Mouse (Mus musculus): Measurements from ENCODE around the gene Arhgap33.

Gene Arhgap33

GRCm38 (mm10) chr7:30534633-30535577 is at the start of gene Arhgap33:
TSS of gene Arhgap33 (minus strand) at chr7:30535060.
- peak; percentile 99 for DNase-seq (ENCODE audit: low spot score)

DNA sequence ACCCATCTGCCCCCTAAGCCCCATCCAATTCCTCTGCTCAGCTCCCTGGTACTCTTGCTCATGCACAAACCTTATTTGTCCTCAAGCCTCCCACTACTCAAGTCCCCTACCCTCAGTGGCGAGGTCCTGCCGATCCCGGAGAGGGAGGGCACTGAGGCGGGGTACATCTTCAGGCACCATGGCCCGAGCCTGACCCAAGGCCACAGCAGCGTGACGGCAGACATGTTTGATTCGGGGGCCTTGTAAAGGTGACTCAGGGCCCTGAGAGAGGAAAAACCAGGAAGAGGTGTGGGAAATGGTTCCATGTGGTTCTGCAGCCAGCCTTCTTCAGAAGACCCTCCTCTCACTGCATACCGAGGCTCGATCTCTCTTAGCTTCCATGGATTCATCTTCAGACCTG is 49.5 kb upstream of the Arhgap33 start:
- no peak for DNase-seq (ENCODE audit: low spot score)

DNA sequence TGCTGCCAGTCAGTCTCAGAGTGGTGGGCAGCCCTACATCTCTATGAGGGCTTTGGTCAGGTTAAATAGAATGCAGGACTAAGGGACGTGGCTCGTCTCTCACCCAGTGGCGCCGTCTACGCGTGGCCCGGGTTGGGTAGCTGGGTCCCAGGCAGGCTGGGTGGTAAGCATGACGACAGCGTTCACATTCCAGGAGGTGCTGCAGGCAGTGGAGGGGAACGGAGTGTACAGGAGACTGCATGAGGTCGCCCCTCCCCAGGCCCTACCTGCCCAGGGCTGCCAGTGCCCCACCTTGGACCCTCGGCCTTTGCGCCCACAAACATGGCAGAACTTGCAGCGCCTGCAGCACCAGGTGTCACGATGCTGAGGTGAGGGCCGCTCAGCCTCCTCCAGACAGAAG is 46.7 kb upstream of the Arhgap33 start:
- DNase-seq (ENCODE audit: low spot score), result no peak

DNA sequence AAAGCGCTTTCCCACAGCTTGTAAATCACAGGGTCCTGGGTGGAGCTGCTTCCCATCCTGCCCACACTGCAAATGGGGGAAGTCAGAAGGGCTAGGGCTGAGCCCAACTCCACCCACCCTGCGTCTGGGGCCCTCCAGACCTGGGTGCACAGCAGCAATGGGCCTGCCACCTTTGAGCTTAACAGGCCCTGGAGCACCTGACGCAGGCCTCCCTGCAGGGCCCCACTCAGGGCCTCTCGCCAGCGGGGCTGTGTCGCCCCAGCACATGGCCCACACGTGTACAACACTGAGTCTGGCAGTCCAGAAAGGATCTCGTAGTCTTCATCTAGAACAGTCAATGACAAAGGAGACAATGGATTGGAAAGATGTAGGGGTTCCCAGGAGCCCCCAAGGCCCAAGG is 45.1 kb upstream of the Arhgap33 start:
- no peak for DNase-seq (ENCODE audit: low spot score)

GRCm38 (mm10) chr7:30572969-30573368 is 38.1 kb upstream of the Arhgap33 start:
- no peak for DNase-seq (ENCODE audit: low spot score)

- DNase-seq (ENCODE audit: low spot score), result no peak
These were observed 37.5 kb upstream of the Arhgap33 start for GRCm38 (mm10) chr7:30572389-30572788.

DNA sequence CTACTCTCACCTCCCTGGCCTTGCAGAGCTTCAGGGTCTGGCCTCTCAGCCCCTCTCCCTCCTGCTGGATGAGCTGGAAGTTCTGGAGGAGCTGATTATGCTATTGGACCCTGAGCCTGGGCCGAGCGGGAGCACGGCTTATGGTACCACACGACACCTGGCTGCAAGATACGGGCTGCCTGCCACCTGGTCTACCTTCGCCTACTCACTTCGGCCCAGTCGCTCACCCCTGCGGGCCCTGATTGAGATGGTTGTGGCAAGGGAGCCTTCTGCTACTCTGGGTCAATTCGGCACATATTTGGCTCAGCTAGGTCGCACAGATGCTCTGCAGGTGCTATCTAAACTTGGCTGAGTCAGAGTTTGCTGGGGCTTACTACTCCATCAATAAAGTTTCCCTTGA is 32.7 kb upstream of the Arhgap33 start:
- DNase-seq (ENCODE audit: low spot score), result no peak

GRCm38 (mm10) chr7:30566033-30566432 is 31.2 kb upstream of the Arhgap33 start:
- DNase-seq (ENCODE audit: low spot score), result no peak

DNA sequence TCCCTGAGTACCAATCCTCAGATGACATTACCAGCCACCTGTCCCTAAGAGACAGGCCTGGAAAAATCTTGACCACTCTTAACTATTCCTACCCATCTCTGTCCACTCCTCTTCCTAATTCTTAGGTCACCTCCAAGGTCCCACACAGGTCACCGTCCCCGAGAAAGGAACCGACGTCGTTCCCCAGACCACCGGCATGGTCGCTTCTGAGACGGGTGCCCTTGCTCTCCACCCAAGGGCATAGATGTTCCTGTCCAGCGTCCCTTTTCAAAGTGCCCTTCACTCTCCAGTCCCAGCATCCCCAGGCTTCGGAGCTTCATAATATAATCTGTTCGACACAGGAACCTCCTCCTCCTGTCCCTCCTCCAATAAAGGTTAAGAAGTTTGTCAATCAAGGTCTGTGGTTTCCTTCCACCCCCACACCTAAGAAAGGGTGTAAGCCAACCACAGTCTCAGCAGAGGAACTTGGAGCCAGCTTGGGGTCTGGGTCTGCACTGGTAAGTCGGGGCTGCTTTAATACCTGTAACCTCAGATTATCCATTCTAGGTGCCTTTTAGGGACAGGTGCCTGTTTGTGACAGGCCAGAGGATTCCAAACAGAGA is 30.2 kb upstream of the Arhgap33 start, which contains the start of gene Igflr1:
Igflr1 (plus strand) TSS at position 458 of the 602 bp plus-strand sequence.
- no peak for DNase-seq (ENCODE audit: low spot score)

GRCm38 (mm10) chr7:30563906-30564280 is 29.0 kb upstream of the Arhgap33 start:
- no peak for DNase-seq (ENCODE audit: low spot score)

DNA sequence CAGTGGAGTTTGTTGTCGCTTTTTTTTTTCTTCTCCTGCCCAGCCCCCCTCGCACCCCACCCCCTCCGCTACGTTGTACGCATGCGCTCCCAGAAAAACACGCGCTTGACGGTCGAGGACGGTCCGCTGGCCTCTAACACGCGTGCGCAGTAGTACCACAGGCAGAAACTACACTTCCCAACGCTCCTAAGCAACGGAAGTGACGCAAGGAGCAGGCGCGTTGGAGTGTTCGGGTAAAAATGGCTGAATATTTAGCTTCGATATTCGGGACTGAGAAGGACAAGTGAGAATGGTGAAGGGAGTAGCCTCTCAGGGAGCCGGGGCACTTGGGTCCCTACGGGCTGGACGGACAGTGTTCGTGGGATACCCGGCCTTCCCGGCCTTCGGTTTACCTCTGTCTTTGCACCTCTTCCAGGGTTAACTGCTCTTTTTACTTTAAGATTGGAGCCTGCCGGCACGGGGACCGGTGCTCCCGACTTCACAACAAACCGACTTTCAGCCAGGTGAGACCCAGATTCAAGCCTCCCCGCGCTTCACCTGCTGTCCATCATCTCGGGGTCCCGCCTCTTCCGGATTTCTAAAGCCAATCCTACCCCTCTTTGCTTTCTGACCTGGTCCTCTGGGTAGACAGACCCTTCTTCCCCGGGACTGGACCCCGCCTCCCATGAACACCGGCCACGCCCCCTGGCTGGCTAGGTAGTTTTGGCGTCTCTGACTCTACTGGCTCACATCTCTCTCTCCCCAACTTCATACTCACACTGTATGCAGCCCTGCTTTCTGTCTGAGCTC is 28.5 kb upstream of the Arhgap33 start, which contains the start of the genes U2af1l4, Gm49396 and Psenen:
U2af1l4 (plus strand) TSS at position 185 of the 789 bp plus-strand sequence.
Gm49396 (plus strand) TSS at position 228 of the 789 bp plus-strand sequence.
Psenen (minus strand) TSS at position 511 of the 789 bp plus-strand sequence.
- DNase-seq (ENCODE audit: low spot score), result peak; percentile 99

DNA sequence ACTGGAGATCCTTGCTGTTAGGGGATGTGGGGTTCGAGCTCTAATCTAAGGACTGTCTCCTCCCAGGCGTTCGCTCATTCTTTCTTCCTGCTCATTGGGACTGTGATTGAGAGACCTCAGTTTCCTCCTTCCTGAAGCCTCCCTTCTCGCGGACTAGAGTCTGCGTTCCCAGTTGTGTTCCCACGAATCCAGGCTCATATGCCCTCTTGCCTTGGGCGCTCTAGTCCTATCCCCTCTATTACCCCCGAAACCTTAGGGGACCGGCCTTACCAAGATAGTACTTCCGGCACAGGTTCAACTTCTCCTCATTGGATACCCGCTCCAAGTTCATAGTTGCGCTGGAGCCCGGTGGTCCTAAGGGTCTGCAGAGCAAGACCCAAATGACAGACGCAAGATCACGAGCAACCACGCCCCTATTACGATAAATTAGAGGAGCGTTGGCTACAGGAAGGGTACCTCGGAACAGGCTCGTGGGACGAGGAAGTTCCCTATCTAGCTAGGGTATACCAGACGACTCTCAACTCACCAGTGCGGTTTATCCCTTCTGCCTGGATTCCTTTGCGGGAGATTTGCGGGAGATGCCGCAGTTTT is 27.8 kb upstream of the Arhgap33 start:
- no peak for DNase-seq (ENCODE audit: low spot score)

- DNase-seq (ENCODE audit: low spot score), result peak; percentile 13
These were observed 25.4 kb upstream of the Arhgap33 start for GRCm38 (mm10) chr7:30560296-30560695.

GRCm38 (mm10) chr7:30559443-30559954 is 24.6 kb upstream of the Arhgap33 start, which contains the start of gene Lin37:
TSS of gene Lin37 (minus strand) at chr7:30559838.
- peak; percentile 97 for DNase-seq (ENCODE audit: low spot score)

GRCm38 (mm10) chr7:30558656-30559442 is 24.0 kb upstream of the Arhgap33 start:
- DNase-seq (ENCODE audit: low spot score), result no peak

- no peak for DNase-seq (ENCODE audit: low spot score)
These were observed 23.1 kb upstream of the Arhgap33 start for GRCm38 (mm10) chr7:30557901-30558514.

DNA sequence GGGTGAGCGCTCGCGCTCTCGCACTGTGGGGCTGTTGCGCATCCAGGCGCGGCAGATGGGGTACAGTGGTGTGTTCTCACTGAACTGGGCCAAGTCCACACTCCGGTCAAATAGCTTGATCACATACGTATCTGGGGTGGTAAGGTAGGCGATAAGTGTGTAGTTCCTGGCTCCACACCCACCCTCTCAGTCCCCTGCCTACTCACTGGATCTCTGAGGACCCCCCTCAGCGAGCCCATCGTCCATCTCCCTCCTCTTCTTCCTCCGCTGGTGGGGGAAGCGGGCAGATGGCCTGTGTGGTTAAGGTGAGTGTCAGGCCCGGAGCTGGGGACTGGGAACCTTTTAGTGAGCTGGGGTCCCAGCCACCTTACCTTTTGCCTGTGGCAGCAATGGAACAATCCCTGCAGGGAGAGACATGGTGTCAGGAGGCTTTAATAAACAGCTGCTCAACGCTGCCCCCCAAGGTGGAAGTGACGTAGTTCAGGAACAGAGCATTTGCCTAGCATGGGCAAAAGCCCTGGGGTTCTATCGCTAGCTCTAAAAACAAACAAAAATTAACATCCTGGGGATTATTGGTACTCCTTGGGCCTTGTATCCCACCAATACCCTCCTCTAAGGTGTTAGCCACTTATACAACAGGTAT is 22.2 kb upstream of the Arhgap33 start:
- DNase-seq (ENCODE audit: low spot score), result peak; percentile 43

DNA sequence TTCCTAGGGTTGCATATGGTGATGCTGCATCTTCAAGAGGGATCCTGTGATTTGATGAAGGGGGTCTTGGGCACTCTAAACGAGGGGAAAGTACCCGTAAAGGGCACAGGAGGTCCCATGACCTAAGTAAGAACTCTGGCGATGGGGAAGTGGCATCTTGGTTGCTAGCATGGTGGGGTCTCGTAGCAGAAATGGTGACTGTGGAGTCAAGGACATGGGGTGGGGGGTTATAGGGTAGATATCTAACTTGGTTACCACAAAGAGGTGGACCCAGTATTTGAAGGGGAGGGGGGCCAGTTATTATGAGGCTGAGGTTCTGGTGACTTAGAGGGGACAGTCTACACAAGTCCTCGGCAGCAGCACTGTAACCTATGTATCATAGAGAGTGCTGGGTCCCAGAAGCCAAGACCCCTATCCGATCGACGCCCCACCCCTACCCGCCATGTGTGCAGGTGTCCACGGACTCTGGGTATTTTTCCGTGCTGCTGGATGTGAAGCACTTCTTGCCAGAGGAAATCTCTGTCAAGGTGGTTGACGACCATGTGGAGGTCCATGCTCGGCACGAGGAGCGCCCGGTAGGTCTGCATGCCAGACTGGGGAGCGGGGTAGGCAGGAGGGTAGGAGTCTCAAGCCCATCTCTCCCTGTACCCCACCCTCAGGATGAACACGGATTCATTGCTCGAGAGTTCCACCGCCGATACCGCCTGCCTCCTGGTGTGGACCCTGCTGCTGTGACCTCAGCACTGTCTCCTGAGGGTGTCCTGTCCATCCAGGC is 19.1 kb upstream of the Arhgap33 start:
- no peak for DNase-seq (ENCODE audit: low spot score)
